Mouse (Mus musculus): ENCODE measurements around the gene 2610528J11Rik.
A peak's percentile ranks its signal among the peaks of the same experiment; 100 is the strongest.
"Not testable (repeated sequence)": the region's sequence is repeated elsewhere in the genome, so short reads cannot be mapped to it uniquely, and the experiment has no call there.

2610528J11Rik gene

DNA sequence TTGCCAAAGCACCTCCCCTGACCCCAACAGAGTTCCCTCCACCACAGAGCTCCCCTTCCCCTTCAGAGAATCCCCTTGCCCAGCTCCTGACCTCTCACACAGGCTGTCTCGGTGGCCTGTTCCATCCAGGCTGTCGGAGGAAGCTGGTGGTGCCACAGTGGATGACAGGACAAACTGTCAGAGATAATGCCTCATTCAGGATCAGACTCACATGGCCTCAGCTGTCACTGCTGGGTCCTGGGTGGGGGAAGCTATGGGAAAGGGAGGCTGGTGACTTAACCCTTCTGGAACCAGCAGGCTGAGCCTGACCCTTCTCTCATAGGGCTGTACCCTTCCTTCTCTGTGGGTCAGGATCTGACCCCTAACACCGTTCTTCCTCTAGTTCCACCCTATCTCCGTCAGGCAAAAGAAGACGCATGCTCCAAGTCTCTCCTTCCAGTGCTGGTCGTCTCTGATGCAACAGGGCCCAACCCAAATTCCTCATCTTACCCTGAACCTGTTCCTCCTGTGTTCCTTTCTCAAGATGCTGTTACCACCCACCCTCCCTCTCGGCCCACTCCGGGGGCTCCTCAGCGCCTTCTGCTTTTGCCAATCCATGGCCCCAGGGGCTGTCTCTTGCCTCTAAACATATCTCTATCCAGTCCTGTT lies 15.8 kb downstream of the 2610528J11Rik start:
- no peak for DNase-seq (ENCODE audit: low spot score)

GRCm38 (mm10) chr4:118543158-118543530 lies 16.3 kb downstream of the 2610528J11Rik start:
- no peak for DNase-seq (ENCODE audit: low spot score)

DNA sequence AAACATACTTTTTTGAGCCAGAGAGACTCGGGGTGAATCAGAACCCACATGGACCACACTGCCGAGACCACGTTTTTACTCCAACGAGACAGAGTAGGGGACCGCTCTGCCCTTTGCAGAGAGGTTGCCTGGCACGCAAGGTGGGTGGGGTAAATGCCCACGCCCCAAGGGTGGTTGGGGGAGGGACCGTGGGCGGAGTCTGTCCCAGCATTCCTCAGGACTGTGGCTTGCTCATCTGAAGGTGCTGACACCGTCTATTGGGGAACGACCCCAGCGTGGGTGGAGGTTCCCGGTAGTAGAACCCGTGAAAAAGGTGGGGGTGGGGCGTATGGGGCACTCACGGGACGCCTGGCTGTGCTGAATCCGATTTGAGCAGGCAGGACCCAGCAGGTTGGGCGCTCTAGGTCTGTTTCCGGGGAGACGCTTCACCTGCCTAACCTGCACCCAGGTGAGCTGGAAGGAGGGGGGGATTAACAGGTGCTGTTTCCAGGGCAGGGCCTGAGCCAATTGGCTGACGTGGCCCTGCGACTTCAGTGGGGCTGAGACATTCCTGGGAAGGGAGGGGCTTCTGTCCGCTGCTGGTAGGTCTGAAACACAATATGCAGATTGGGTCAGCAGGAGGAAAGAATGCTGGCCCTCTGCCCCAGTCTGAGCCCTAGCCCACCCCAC lies 16.9 kb downstream of the 2610528J11Rik start, which contains the start of gene Tmem125:
Gene Tmem125, minus strand, starts transcription at position 453 of the 669 bp plus-strand sequence.
- DNase-seq (ENCODE audit: low spot score): peak; percentile 36

DNA sequence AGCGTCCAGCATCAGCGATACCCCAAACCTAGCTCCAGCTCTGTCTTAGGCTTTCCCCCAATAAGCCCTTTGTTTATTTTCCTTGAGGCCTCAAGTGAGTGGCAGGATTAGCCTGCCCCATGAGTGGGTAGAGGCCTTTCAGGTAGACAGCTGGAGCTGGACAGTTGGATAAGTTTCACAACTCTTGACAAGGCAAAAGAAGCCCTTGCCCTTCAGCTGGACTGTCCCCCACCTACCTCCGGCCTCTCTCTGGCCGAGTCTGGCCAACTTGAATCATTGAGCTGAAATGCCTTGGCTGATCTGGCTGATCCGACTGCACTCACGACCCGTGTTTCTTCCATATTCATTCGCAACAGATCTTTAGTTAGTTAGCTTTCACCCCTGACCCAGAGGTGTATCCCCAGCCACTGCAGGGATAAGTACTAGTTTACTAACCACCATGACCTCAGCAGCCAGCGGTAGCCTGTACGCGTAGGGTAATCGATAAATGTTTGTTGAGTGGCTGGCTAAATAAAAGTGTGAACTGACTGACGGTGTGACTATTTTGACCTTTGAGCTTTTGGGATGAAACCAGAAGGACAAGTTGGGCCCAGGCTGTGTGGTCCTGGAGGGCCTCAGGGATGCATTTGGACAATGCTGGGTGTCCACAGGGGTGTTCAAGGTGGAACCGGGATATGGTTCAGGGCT lies 17.8 kb downstream of the 2610528J11Rik start:
- DNase-seq (ENCODE audit: low spot score): no peak

GRCm38 (mm10) chr4:118547424-118548129 lies 20.8 kb downstream of the 2610528J11Rik start:
- not testable (repeated sequence) for DNase-seq (ENCODE audit: low spot score)

DNA sequence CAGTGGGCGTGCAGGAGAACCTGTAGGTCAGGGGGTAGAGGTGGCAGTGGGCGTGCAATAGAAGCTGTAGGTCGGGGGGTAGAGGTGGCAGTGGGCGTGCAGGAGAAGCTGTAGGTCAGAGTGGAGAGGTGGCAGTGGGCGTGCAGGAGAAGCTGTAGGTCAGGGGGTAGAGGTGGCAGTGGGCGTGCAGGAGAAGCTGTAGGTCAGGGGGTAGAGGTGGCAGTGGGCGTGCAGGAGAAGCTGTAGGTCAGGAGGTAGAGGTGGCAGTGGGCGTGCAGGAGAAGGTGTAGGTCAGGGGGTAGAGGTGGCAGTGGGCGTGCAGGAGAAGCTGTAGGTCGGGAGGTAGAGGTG lies 21.3 kb downstream of the 2610528J11Rik start:
- DNase-seq (ENCODE audit: low spot score): peak; percentile 62

DNA sequence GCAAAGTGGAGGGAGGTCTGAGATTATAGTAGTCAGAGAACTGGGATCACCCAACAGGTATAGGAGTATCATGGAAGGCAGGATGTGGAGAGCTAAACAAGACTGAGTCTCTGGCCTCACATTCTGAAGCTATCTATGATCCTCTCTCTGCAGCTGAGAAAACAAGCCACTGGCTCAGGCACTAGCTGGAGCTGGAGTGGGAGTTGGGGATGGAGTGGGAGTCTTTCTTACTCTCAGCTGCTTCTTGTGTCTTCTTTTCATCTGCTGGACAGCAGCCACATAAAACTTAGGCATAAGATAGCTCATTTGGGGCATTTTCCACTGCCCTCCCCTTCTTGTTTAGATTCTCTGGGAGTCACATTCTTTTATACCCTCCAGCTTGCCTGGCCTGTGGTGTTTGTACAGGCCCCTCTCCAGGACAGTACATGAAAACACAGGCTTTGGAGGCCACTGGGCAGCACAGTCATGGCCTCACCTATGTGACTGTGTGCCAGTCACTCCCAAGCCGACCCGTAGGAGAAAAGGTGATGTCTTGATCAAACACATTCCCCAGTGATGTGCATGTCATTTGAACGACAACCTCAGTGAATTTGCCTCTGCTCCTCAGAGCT lies 26.3 kb downstream of the 2610528J11Rik start:
- no peak for DNase-seq (ENCODE audit: low spot score)

GRCm38 (mm10) chr4:118564062-118564925 lies 37.5 kb downstream of the 2610528J11Rik start:
- no peak for DNase-seq (ENCODE audit: low spot score)

GRCm38 (mm10) chr4:118564926-118565279 lies 38.1 kb downstream of the 2610528J11Rik start:
- DNase-seq (ENCODE audit: low spot score): no peak

DNA sequence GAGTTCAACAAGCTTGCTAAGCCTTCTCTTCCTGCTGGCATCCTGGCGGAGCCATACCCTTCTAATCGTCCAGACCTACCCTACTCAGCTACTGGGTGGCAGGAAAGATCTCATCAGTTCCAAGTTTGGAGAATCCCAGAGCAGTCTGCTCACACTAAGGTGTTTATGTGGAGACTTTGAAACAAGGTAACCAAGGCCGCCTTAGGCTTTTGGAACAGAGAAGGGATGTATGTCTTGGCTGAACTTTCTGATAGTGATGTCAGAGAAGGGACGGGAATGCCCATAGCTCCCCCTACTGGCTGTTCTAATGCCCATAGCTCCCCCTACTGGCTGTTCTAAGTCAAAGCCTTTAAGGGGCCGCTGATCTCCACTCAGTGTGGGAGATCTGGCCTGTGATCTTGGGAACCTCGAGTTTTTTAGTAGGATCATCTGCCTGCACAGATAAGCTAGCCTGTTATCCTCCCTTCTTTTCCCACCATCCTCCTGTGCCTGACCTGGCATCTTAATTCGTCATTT lies 39.4 kb downstream of the 2610528J11Rik start:
- peak; percentile 91 for DNase-seq (ENCODE audit: low spot score)

DNA sequence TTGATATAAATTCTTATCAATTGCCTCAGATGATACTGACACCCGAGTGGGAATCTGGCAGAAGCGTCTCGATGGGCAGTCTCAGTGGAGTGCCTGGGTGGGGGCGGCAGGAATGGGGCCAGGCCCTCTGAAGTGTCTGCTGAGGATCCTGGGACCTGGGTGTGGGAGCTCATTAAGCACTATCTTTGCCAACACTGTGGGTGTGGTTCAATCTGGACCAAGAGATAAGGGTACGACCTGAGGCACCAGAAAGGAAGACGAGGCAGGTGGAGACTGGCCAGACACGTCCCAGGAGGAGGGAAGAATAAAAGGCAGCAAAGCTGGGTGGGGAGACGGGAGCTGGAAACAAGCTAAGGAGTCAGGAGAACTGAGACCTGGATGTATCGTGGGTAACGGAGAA lies 41.9 kb downstream of the 2610528J11Rik start:
- DNase-seq (ENCODE audit: low spot score): no peak

DNA sequence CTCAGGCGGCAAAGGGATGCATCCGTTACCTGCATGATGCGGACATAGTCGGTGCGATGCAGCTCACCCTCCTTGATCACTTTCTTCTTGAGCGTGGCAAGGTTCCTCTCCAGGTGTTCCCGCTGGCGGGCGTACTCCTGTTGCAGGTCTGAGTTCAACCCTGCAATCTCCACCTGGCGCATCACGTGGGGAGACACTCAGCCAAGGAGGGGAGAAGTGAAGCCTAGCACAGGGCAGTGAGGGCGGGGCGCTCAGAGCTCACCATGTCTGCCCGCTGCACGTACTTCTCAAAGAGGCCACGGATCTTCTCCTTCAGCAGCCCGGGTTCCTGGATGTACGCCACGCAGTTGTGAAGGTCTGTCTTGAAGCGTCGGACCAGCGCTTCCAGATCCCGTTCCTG lies 42.5 kb downstream of the 2610528J11Rik start:
- no peak for DNase-seq (ENCODE audit: low spot score)

DNA sequence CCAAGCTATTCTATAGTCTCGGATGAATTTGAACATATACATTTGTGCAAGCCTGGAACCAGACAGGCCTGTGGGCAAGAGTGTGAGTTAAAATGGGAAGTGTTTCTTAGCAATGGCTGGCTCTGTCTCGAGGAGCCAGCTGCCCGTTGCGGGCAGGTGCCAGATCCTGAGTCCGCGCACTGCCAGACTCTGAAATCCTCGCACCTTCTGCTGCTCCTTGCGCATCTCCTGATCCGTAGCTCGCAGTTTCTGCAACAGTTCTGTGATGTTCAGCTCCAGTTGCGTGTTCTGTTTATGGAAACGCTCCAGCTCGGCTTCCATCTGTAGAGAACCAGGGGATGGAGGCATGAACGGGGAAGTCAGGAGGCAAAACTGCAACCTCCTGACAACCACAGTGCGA lies 44.6 kb downstream of the 2610528J11Rik start:
- no peak for DNase-seq (ENCODE audit: low spot score)

DNA sequence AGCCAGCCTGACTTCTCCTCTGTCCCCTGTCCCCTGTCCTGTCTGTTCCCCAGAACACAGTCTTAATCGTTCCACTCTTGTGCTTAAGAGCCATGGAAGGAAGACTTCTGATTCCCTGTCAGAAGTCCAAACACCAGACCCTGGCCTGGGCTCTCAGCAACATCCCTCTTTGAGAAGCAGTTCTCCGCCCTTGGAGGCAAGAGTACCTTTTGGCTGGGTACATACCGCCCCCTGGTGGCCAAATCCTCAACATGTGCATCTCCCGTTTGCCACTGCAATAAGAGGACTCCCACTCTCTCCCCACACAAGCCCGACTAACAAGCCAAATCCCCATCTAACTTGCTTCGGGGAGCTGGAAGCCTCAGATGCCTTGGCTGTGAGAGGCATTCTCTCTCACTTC lies 49.3 kb downstream of the 2610528J11Rik start:
- peak; percentile 94 for DNase-seq (ENCODE audit: low spot score)

- peak; percentile 63 for DNase-seq (ENCODE audit: low spot score)
Observed at GRCm38 (mm10) chr4:118579313-118579712, 52.5 kb downstream of the 2610528J11Rik start.
